Mouse (Mus musculus): ENCODE data around the gene Hoxc13.

Hoxc13 gene

DNA sequence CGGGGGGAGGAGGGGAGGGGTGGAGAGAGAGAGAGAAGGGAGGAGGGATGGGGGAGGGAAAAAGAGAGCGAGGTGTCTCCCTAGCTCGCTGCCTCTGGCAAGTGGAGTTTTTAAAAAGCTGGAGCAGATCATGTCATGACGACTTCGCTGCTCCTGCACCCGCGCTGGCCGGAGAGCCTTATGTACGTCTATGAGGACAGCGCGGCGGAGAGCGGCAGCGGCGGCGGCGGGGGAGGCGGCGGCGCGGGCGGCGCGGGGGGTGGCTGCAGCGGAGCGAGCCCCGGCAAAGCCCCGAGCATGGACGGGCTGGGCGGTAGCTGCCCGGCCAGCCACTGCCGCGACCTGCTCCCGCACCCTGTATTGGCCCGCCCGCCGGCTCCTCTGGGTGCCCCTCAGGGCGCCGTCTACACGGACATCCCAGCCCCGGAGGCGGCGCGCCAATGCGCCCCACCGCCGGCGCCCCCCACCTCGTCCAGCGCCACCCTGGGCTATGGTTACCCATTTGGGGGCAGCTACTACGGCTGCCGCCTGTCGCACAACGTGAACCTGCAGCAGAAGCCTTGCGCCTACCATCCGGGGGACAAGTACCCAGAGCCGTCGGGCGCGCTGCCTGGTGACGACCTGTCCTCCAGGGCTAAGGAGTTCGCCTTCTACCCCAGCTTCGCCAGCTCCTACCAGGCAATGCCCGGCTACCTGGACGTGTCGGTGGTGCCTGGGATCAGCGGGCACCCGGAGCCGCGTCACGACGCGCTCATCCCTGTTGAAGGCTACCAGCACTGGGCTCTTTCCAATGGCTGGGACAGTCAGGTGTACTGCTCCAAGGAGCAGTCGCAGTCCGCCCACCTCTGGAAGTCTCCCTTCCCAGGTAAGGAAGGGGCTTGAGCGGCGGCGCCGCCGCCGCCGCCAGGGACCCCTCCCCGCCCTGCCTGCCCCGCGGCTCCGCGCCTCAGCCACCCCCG is at the start of gene Hoxc13:
Gene Hoxc13 (plus strand): TSS at position 51 of the 959 bp plus-strand sequence.
- peak; percentile 70 for DNase-seq (ENCODE audit: low read depth, low spot score)

GRCm38 (mm10) chr15:102885803-102886202 is 35.1 kb upstream of the Hoxc13 start:
- peak; percentile 89 for DNase-seq (ENCODE audit: low read depth, low spot score)

GRCm38 (mm10) chr15:102895115-102895514 is 25.8 kb upstream of the Hoxc13 start:
- no peak for DNase-seq (ENCODE audit: low read depth, low spot score)

- no peak for DNase-seq (ENCODE audit: low read depth, low spot score)
Measured at GRCm38 (mm10) chr15:102904946-102905345, 16.0 kb upstream of the Hoxc13 start.

DNA sequence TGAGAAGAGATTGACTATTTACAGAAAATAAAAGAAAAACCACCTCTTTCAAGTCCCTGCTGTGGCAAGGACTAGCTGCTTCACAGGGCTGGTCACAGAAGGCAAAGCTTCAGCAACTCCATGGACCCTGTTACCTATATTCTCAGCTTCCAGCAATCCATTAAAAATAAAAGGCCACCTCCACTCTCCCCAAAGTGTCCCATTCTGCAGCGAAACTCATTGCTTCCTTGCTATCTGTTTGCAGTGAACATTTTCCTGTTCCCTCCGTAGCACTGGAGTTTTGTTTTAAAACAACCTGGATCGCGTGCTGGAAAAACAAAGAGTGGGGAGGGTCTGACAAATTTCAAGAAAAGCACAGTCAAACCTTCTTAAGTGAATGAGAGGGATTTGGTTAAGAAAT is 11.4 kb upstream of the Hoxc13 start:
- no peak for DNase-seq (ENCODE audit: low read depth, low spot score)

DNA sequence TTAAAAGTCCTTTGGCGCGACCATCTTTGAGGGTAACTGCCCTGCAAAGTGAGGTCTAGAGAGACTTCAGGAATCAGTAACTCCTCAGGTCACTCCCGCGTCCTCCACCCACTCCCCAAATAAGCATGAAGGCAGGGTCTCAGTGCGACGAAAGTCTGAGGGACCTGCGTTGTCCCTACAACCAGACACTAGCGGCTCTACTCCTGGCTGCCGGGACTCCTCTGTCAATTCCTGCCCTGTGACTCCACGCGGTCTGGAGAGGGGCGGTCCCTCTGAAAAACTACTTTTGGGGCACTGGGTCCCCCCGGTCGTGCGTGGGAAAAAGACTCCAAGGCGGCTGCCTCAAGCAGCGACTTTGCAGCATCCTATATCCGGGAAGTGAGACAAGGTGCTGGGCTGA is 10.9 kb upstream of the Hoxc13 start:
- peak; percentile 47 for DNase-seq (ENCODE audit: low read depth, low spot score)

DNA sequence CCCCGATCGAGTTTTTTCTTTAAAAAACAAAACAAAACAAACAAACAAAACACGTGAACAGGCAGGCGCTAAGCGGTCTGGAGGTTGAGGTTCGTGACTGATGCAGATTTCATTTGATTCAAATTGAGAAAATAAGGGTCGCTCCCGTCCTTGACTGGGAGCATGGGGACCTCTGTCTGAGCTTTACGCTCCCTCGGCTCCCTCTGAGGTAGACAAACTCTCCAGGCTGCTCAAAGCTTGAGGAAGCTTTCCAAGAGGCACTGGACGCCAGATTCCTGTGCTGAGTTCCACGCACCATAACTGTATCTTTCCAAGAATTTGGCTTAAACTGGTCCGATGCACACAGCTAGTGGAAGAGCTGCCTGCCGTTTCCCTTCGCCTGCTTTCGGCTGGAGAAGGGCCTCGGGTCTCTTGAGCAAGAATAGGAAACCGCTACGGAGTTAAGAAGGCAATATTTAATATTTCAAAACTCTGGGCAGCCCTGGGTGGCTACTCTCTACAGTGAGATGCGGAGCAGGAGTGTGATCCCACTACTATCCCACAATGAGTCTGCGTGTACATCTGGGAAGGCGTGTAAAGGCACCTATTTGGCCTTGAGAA is 10.3 kb upstream of the Hoxc13 start:
- peak; percentile 49 for DNase-seq (ENCODE audit: low read depth, low spot score)

DNA sequence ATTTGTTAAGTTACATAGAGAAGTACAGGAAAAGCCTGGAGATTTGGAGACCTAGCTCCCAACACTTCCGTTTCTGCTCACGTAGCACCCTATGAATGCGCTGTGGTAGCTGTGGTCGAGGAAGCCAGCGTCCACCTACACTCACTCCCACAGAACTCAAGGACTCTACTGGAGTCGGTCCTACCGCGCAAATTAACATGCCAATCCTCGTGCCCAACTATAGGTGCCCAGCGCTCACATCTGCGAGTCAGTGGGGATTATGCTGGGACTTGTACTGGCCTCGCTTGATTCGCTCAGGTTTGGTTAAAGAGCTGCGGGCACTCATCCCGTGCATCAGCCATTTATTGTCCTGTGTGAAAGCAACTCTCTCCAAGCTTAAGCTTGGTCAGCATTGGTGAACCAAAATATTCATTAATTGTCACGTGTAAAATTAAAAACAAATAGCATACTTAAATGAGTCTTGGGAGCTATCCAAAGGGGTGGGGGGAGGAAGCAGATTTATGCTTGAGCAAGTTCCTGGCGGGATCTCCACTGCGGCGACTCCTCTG is 7.8 kb upstream of the Hoxc13 start:
- peak; percentile 25 for DNase-seq (ENCODE audit: low read depth, low spot score)

DNA sequence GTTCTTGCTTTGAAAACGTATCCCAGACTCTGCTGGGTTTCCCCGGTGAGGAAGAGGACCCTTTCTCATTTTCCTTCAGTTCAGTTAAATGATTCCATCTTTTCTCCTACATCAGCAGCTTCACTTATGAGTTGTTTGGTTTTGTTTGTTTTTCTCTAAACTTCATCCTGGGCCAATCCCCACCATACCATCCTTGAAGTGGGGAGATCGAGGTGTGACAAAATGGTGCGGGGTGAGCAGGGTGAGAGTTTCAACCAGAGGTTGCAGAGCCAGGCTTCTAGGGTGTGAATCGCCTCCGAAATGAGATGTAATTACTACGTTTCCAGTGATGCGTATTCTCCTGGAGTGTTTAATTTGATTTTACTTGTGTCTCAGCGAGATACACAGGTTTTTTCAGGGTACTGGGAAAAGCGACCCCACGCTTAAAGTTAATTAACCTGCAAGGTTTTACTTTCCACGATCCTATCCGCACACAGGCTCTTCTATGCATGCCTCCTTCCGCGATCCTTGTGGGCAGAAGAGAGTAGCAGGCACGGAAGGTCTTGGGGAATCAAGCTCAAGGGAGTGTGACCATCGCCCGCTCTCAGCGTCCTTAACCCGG is 2.8 kb upstream of the Hoxc13 start:
- no peak for DNase-seq (ENCODE audit: low read depth, low spot score)

DNA sequence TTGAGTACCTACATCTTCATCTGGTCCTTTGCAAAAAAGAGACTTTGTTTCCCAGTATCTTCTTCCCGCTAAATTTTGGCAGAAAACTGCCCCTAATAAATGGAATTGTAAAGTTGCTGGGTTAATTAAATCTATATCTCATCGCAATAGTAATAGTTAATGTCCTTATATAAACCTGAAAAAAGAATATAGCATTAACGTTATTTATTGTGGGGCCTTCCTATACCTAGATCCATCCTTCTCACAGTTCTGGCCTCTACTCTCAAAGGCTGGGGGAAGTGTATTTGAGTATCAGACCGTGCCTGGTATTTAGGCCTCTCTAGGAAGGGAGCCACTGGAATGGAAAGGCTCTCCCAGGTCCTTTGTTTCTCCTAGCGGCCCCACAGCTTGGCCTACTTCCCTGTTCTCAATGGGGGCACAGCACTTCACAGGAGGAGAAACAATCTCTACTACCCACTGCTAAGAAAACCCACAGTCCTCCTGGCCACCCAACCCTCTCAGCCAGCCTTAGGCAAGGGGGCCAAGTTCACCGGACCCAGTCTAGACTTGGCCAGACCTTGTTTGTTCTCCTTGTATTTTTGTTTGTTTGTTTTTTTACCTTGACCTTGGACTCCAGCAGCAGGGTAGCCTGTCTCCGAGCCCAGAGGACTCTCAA is 2.2 kb upstream of the Hoxc13 start:
- no peak for DNase-seq (ENCODE audit: low read depth, low spot score)

- no peak for DNase-seq (ENCODE audit: low read depth, low spot score)
Measured at GRCm38 (mm10) chr15:102919336-102920180, 1.3 kb upstream of the Hoxc13 start.

GRCm38 (mm10) chr15:102920619-102921018 is 284 bp upstream of the Hoxc13 start:
- DNase-seq (ENCODE audit: low read depth, low spot score): peak; percentile 100

GRCm38 (mm10) chr15:102922012-102922362 is 1.1 kb downstream of the Hoxc13 start:
- no peak for DNase-seq (ENCODE audit: low read depth, low spot score)

DNA sequence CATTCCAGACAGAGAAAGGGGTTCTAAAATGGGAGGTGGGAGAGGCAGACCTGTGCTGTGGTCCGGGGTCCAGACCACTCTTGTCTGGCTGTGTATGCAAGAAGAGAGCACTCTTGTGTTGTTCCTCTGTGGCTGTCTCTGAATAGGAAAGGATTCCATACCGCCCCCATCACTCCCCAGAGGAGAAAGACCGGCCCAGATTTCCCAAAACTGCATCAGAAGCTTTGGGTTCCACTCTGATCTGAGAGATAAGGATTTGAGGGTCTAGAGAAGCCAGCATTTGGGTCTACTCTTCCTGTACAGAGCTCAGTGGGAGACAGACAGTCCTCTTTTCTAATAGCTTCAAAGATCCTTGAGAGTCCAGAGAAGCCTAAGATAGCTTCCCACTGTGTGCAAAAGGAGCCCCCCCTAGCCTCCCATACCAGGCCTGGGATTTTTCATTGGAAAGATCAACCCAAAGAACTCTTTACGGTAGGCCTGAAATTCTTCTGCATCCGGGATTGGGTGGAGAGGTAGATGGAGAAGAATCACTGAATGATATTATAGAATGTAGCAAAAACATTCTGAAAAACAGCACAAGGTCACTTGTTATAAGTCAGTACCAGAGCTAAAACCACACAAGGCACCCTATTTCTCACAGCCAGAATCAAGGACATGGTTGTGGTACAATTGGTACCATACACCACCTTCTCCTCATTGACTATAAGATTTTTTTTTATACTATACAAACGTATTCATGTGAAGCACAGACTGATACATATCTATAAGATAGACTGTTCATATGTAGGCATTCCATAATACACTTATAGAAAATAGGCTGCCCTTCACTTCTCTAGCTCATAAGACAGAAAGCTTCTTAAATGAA is 2.0 kb downstream of the Hoxc13 start:
- DNase-seq (ENCODE audit: low read depth, low spot score): no peak

- DNase-seq (ENCODE audit: low read depth, low spot score): peak; percentile 33
Measured at GRCm38 (mm10) chr15:102927032-102927645, 6.2 kb downstream of the Hoxc13 start.

- peak; percentile 98 for DNase-seq (ENCODE audit: low read depth, low spot score)
Measured at GRCm38 (mm10) chr15:102931706-102932358, 10.9 kb downstream of the Hoxc13 start.

GRCm38 (mm10) chr15:102934438-102934837 is 13.5 kb downstream of the Hoxc13 start:
- peak; percentile 44 for DNase-seq (ENCODE audit: low read depth, low spot score)

DNA sequence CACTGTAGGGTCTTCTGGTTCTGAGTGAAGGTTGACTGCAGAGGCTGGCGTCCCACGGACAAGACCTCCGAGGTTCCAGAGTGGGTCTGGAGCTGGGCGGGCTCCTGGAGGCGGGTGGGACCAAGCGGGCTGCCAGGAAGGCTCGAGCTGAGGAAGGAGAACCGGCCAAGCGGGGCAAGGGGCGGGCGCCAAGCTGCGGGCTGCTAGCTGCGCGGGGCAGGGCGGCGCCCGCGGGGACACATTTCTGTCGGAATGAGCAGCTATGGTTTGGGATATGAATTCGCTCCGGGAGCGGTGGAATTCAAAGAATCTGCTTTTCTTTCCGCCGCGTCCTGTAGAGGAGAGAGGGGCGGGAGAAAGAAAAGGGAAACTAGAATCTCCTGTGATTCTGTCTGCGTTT is 14.0 kb downstream of the Hoxc13 start:
- peak; percentile 82 for DNase-seq (ENCODE audit: low read depth, low spot score)
